Mouse (Mus musculus) testis, adult 2 months (tissue): Measurements from ENCODE around the gene Naa60.

ENCODE experiments used
- CTCF ChIP-seq: fragments of 200-500 bp; IDR thresholded peaks from 2 replicates; pipeline ENCODE4 v1.5.1; 2012; ENCODE audit warnings: low read depth, mild to moderate bottlenecking, inconsistent platforms, low read length, moderate library complexity; ENCODE audit not compliant: control insufficient read depth, insufficient read depth, insufficient replicate concordance
- POLR2A ChIP-seq: fragments of 200-500 bp; IDR thresholded peaks from 2 replicates; pipeline ENCODE4 v1.6.1; 2012; ENCODE audit warnings: low read depth, mild to moderate bottlenecking, inconsistent platforms, low read length, moderate library complexity; ENCODE audit not compliant: control insufficient read depth

DNA sequence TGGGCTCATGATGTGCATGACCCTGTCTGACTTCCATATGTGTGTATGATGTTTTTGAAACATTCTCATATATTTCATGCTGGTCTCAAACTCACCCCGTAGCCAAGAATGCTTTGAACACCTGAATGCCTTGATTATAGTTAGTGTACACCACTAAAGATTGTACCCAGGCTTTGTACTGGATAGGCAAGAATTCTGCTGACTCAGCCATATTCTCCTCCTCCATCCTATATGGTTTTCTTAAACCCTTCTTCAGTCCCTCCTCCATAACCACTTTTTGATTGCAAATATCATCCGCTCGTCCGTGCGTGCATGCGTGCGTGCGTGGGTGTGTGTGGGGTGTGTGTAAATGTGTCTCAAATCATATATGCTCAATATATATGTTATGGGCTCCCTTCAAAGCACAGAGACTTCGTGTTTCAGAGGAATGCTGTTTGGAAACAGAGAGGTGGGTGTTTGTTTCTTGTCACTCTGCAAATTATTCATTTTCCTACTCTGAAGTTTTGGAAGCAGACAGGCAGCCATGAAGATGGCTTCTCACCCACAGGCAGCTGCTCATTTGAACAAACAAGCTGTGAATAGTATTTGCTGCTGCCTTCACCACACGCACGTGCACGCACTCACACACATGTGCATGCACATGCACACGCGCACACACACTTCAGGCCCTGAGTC lies 19.6 kb downstream of the Naa60 start:
- TF ChIP-seq POLR2A, result no peak
- no peak for TF ChIP-seq CTCF
